In genomic region chr10:99062546-99062945, GRCm38 (mm10) we compare ENCODE assay signal across 19 mouse cellular contexts. TPM values are rescaled to one million over a fixed set of nuclear protein-coding genes. Genes with fewer than 3 reads are reported as not detected.
A peak's percentile ranks its signal among the peaks of the same experiment; 100 is the strongest.
DNase-seq lines count a peak whose midpoint lies in the region; ATAC-seq and TF ChIP-seq lines count a peak whose summit lies in the region.
"Had no signal": no experiment of that assay in that cellular context is flagged by ENCODE, and none has a peak within 500 bp of the region (broad histone marks: within the 10 kb centered on the region; RNA-seq: fewer than 3 reads in every experiment).

No protein-coding gene starts in this region.

- no peaks in the 10 kb centered on the region for H3K4me1 ChIP-seq in intestine, embryonic 16.5 days (ENCODE audit: control insufficient read depth, insufficient read depth, low read length)
- H3K4me1 ChIP-seq: embryonic facial prominence, embryonic 13.5 days; heart, embryonic 12.5 days; neural tube, embryonic 12.5 days had no signal

- H3K9me3 ChIP-seq in intestine, embryonic 16.5 days (ENCODE audit: control insufficient read depth, low read length) = no peaks in the 10 kb centered on the region
- H3K9me3 ChIP-seq: embryonic facial prominence, embryonic 13.5 days; heart, embryonic 12.5 days; neural tube, embryonic 12.5 days had no signal

- no peak overlapping the region for H3K9ac ChIP-seq in intestine, embryonic 16.5 days (ENCODE audit: low read depth, low read length)
- H3K9ac ChIP-seq: embryonic facial prominence, embryonic 13.5 days; heart, embryonic 12.5 days; neural tube, embryonic 12.5 days had no signal

- H3K4me3 ChIP-seq in gastrocnemius, adult 2 months = peak overlapping the region; percentile 40
- no peak overlapping the region for H3K4me3 ChIP-seq in intestine, embryonic 16.5 days (ENCODE audit: low read length)
- H3K4me3 ChIP-seq: embryonic facial prominence, embryonic 13.5 days; heart, embryonic 12.5 days; neural tube, embryonic 12.5 days had no signal

- no peak for DNase-seq in gastrocnemius, adult 2 months
- no peak for DNase-seq in gastrocnemius, postnatal 25 days
- DNase-seq in brain, adult 2 months (ENCODE audit: low read depth, low spot score) = peak; percentile 60
- DNase-seq in cerebellum, postnatal 14 days = peak; percentile 33 to 66
- DNase-seq in embryo, embryonic 10.5 days (ENCODE audit: low spot score) = no peak
- no peak for DNase-seq in spleen, adult 12 weeks (ENCODE audit: low spot score)
- DNase-seq: adrenal gland, adult 8-10 months; gastrocnemius, postnatal 36 days; heart, postnatal 36 days; kidney, adult 8-10 months; kidney, postnatal 36 days; layer of hippocampus, adult 9-11 months; lung, postnatal 10 days; thymus, postnatal 25 days had no signal

- H3K27me3 ChIP-seq in intestine, embryonic 16.5 days (replicated peaks; ENCODE audit: control insufficient read depth, insufficient read depth, low read length) = no peaks in the 10 kb centered on the region
- H3K27me3 ChIP-seq: embryonic facial prominence, embryonic 13.5 days; heart, embryonic 12.5 days; neural tube, embryonic 12.5 days had no signal

- no peak overlapping the region for H3K4me2 ChIP-seq in intestine, embryonic 16.5 days (ENCODE audit: low read depth, low read length)
- H3K4me2 ChIP-seq: embryonic facial prominence, embryonic 13.5 days; heart, embryonic 12.5 days; neural tube, embryonic 12.5 days had no signal

- intact Hi-C loops in gastrocnemius, adult 2 months (cut with DNase I) = no loop called here

- 80% methylated on average over 5 of the region's 5 CpGs for WGBS in intestine, embryonic 16.5 days

- TF ChIP-seq CTCF in gastrocnemius, adult 2 months (IDR thresholded peaks at IDR 0.05) = no peak

- H3K27ac ChIP-seq in gastrocnemius, adult 2 months = no peak overlapping the region
- no peak overlapping the region for H3K27ac ChIP-seq in intestine, embryonic 16.5 days (ENCODE audit: low read length)
- H3K27ac ChIP-seq: embryonic facial prominence, embryonic 13.5 days; neural tube, embryonic 12.5 days; stomach, postnatal 0 days had no signal

- ATAC-seq in intestine, embryonic 16.5 days = no peak

- H3K36me3 ChIP-seq in intestine, embryonic 16.5 days (ENCODE audit: control insufficient read depth, insufficient read depth, low read length) = no peaks in the 10 kb centered on the region
- H3K36me3 ChIP-seq: embryonic facial prominence, embryonic 13.5 days; heart, embryonic 12.5 days; neural tube, embryonic 12.5 days had no signal

RNA-seq across cellular contexts. Expression of gene Poc1b, which starts 44.3 kb away (rescaled TPM):
- 1 to 10 TPM; 3.3 to 4.1 TPM for total RNA-seq in gastrocnemius, adult 2 months (2021)
- 1 to 10 TPM; 3.5 to 4.0 TPM for total RNA-seq in gastrocnemius, postnatal 25 days (2021)
- polyA plus RNA-seq in intestine, embryonic 16.5 days (2015; fragmentation: Nextera tagmentation; extraction: Ambion mirVana) = 20.1 and 20.5 TPM in 2 replicates

RNA-seq across cellular contexts. Expression of gene Galnt4, which starts 45.4 kb away (rescaled TPM):
- total RNA-seq in gastrocnemius, adult 2 months (2021) = 1 to 10 TPM; 1.3 to 1.4 TPM
- 1 to 10 TPM; 1.5 to 1.9 TPM for total RNA-seq in gastrocnemius, postnatal 25 days (2021)
- polyA plus RNA-seq in intestine, embryonic 16.5 days (2015; fragmentation: Nextera tagmentation; extraction: Ambion mirVana) = 19.3 and 21.6 TPM in 2 replicates

Comparison
In these comparisons a context has a peak if more than half of its experiments do, and no peak if none do; other contexts are left out.
1. DNase-seq: peak in brain, adult 2 months (single experiment) and cerebellum, postnatal 14 days (2 of 2); none in gastrocnemius, adult 2 months (single experiment), gastrocnemius, postnatal 25 days (single experiment), embryo, embryonic 10.5 days (single experiment) and spleen, adult 12 weeks (single experiment).